Mouse (Mus musculus): ENCODE data around the gene Pdha2. TPM values are rescaled to one million over a fixed set of nuclear protein-coding genes. Genes with fewer than 3 reads are reported as not detected.

Gene Pdha2
- polyA plus RNA-seq, 2 experiments = not detected

DNA sequence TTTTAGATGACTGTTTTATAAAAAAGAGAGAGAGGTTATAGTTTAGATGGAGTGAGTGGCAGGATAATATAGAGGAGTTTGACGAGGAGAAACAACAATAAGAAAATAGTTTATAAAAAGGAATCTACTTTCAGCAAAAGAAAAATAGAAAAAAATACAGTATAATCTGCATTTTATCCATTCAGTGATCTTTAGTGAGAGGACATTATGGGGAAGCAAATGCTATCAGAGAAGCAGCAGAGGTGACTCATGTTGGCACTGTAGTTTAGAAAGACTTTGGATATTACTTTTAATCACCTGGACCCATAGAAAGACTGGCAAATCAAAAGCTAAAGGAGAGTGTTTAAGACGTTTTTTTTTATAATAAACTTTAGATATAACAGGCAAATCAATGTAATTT, 17.0 kb upstream of the Pdha2 start:
- no peaks in the 10 kb centered on the region for H3K36me3 ChIP-seq (ENCODE audit: control insufficient read depth, insufficient read depth, low read length)
- 48% methylated on average over 2 of the region's 2 CpGs for WGBS
- TF ChIP-seq POLR2A (IDR thresholded peaks at IDR 0.05; ENCODE audit: borderline replicate concordance, extremely low read depth, insufficient read depth, insufficient read length) = no peak
- H3K4me2 ChIP-seq (replicated peaks; ENCODE audit: low read depth, low read length, severe bottlenecking) = no peak overlapping the region
- no peak for ATAC-seq (ENCODE audit: low FRiP score, low read depth)
- no peaks in the 10 kb centered on the region for H3K9me3 ChIP-seq (ENCODE audit: control insufficient read depth, low read length)
- no peak for DNase-seq (ENCODE audit: low spot score)
- no peak overlapping the region for H3K9ac ChIP-seq (ENCODE audit: low read depth, low read length, severe bottlenecking)
- H3K27me3 ChIP-seq (ENCODE audit: control insufficient read depth, insufficient read depth, low read length) = no peaks in the 10 kb centered on the region
- H3K27ac ChIP-seq (replicated peaks; ENCODE audit: low read depth, low read length) = no peak overlapping the region
- no peak overlapping the region for H3K4me3 ChIP-seq (replicated peaks; ENCODE audit: low read length)
- no peaks in the 10 kb centered on the region for H3K4me1 ChIP-seq (ENCODE audit: control insufficient read depth, insufficient read depth, low read length)

DNA sequence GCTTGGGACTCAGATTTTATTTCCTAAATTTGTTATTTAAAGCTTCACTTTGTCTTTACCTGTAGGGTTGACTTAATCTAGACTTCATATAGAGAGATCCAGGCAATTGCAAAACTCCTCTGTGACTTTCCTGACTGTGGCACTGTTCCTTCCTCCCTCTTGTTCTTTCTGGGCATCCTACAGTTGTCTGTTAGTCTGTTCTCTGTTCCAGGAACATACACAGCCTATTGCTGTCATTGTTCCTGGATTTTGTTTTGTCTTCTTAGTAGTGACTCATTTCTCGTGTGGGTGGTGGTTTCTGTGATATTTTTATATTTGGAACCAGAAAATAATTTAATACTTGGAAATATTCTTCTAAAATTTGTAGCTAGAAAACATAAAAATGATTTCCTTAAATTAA, 10.2 kb upstream of the Pdha2 start:
- Histone ChIP-seq H3K4me2 (replicated peaks; ENCODE audit: low read depth, low read length, severe bottlenecking) (no peak overlapping the region), H3K27ac (replicated peaks; ENCODE audit: low read depth, low read length) (no peak overlapping the region), H3K4me3 (replicated peaks; ENCODE audit: low read length) (no peak overlapping the region), H3K36me3 (ENCODE audit: control insufficient read depth, insufficient read depth, low read length) (no peaks in the 10 kb centered on the region), H3K4me1 (ENCODE audit: control insufficient read depth, insufficient read depth, low read length) (no peaks in the 10 kb centered on the region), H3K9ac (ENCODE audit: low read depth, low read length, severe bottlenecking) (no peak overlapping the region), H3K27me3 (ENCODE audit: control insufficient read depth, insufficient read depth, low read length) (no peaks in the 10 kb centered on the region), H3K9me3 (ENCODE audit: control insufficient read depth, low read length) (no peaks in the 10 kb centered on the region)
- TF ChIP-seq POLR2A (IDR thresholded peaks at IDR 0.05; ENCODE audit: borderline replicate concordance, extremely low read depth, insufficient read depth, insufficient read length) = no peak
- 82% methylated on average over 1 of the region's 1 CpGs for WGBS
- DNase-seq (ENCODE audit: low spot score) = no peak
- no peak for ATAC-seq (ENCODE audit: low FRiP score, low read depth)

DNA sequence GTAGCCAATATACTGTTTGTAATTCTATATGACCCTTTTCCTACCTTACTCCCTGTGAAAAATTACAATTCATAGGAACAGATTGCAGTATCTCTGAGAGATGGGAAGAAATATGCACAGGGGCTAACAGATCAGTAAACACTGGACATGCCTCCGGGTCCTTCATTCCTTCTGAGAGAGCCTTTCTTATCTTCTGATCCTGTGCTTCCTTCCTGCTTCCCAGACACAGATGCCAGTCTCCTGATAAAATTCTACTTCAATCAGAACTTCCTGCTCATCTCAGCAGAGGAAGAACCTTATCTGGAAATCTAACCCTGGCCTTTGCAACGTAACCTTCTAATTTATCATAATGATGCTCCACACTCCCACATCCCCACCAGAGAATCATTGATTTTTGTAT, 6.4 kb upstream of the Pdha2 start:
- H3K27me3 ChIP-seq (ENCODE audit: control insufficient read depth, insufficient read depth, low read length) = no peaks in the 10 kb centered on the region
- no peak overlapping the region for H3K9ac ChIP-seq (ENCODE audit: low read depth, low read length, severe bottlenecking)
- ATAC-seq (ENCODE audit: low FRiP score, low read depth) (no peak), DNase-seq (ENCODE audit: low spot score) (no peak)
- no peak overlapping the region for H3K27ac ChIP-seq (replicated peaks; ENCODE audit: low read depth, low read length)
- H3K36me3 ChIP-seq (ENCODE audit: control insufficient read depth, insufficient read depth, low read length) = no peaks in the 10 kb centered on the region
- TF ChIP-seq POLR2A (IDR thresholded peaks at IDR 0.05; ENCODE audit: borderline replicate concordance, extremely low read depth, insufficient read depth, insufficient read length) = no peak
- no peaks in the 10 kb centered on the region for H3K9me3 ChIP-seq (ENCODE audit: control insufficient read depth, low read length)
- no peak overlapping the region for H3K4me3 ChIP-seq (replicated peaks; ENCODE audit: low read length)
- no peak overlapping the region for H3K4me2 ChIP-seq (replicated peaks; ENCODE audit: low read depth, low read length, severe bottlenecking)
- 60% methylated on average over 2 of the region's 2 CpGs for WGBS
- no peaks in the 10 kb centered on the region for H3K4me1 ChIP-seq (ENCODE audit: control insufficient read depth, insufficient read depth, low read length)

DNA sequence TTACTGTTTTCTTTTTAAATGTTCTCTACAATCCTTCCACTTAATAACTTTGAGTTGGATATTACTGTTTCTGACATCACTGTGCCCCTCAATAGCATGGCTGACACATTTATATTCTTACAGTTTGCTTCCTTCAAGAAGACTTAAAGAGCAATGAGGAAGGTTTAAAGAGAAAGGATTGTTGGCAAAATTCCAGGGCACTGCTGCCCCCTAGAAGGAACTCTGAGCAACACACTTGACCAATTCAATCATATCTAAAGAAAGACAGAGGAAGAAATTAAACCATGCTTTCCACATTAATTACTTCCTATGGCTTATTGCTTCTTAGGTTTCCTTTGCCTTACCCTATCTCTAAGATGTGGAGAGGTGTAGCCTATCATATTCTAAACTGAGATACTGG, 4.8 kb upstream of the Pdha2 start:
- H3K4me2 ChIP-seq (replicated peaks; ENCODE audit: low read depth, low read length, severe bottlenecking) = no peak overlapping the region
- H3K4me3 ChIP-seq (replicated peaks; ENCODE audit: low read length) = no peak overlapping the region
- ATAC-seq (ENCODE audit: low FRiP score, low read depth) (no peak), DNase-seq (ENCODE audit: low spot score) (peak; percentile 49)
- no peak overlapping the region for H3K9ac ChIP-seq (ENCODE audit: low read depth, low read length, severe bottlenecking)
- no peak for TF ChIP-seq POLR2A (IDR thresholded peaks at IDR 0.05; ENCODE audit: borderline replicate concordance, extremely low read depth, insufficient read depth, insufficient read length)
- peaks cover under 1% of the 10 kb centered on the region; the same call in 1 of the 2 replicates for H3K9me3 ChIP-seq (ENCODE audit: control insufficient read depth, low read length)
- no peaks in the 10 kb centered on the region for H3K4me1 ChIP-seq (ENCODE audit: control insufficient read depth, insufficient read depth, low read length)
- no peaks in the 10 kb centered on the region for H3K27me3 ChIP-seq (ENCODE audit: control insufficient read depth, insufficient read depth, low read length)
- no peaks in the 10 kb centered on the region for H3K36me3 ChIP-seq (ENCODE audit: control insufficient read depth, insufficient read depth, low read length)
- H3K27ac ChIP-seq (replicated peaks; ENCODE audit: low read depth, low read length) = no peak overlapping the region

DNA sequence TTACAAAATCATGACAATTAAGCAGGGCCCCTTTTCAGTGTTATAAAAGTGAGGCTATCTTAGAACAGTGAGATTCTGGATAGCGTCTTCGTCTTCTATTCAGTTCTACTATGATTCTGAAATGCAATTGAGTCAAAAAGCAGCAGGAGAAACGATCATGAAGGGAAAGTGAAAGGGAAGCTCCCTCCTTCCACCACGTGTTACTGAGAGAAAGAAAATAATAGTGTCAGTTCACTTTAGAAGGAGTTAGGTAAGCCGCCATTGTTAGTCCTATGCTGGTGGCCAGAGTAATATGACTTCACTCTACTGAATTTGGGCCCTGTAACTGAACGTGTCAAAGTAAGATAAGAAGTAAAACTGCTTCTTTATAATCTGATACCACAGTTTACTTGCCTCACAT, 4.1 kb upstream of the Pdha2 start:
- DNase-seq (ENCODE audit: low spot score) = no peak
- H3K4me1 ChIP-seq (ENCODE audit: control insufficient read depth, insufficient read depth, low read length) = no peaks in the 10 kb centered on the region
- no peak overlapping the region for H3K27ac ChIP-seq (replicated peaks; ENCODE audit: low read depth, low read length)
- no peak overlapping the region for H3K4me2 ChIP-seq (replicated peaks; ENCODE audit: low read depth, low read length, severe bottlenecking)
- 78% methylated on average over 6 of the region's 6 CpGs for WGBS
- H3K36me3 ChIP-seq (ENCODE audit: control insufficient read depth, insufficient read depth, low read length) = no peaks in the 10 kb centered on the region
- H3K4me3 ChIP-seq (replicated peaks; ENCODE audit: low read length) = no peak overlapping the region
- H3K9ac ChIP-seq (ENCODE audit: low read depth, low read length, severe bottlenecking) = no peak overlapping the region
- ATAC-seq (ENCODE audit: low FRiP score, low read depth) = no peak
- H3K9me3 ChIP-seq (ENCODE audit: control insufficient read depth, low read length) = peaks cover 8% of the 10 kb centered on the region
- H3K27me3 ChIP-seq (ENCODE audit: control insufficient read depth, insufficient read depth, low read length) = no peaks in the 10 kb centered on the region
- no peak for TF ChIP-seq POLR2A (IDR thresholded peaks at IDR 0.05; ENCODE audit: borderline replicate concordance, extremely low read depth, insufficient read depth, insufficient read length)

DNA sequence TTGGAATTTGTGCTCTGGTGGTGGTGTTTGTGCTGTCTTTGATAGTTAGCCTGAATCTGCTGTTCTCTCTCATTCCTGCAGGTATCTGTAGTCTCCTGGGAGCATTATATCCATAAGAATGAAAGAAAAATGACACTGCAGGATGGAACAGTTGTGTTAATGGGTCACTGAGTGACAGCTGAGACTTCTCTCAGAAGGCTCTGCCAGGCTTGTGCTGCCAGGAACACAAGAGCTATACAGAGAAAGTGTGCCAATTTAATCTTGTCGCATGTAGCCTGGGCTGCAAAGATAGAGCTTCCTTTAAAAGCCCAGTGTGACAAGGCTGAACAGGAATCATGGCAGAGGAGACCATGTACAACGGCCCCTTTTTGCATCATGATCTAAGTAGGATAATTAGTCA, 2.6 kb upstream of the Pdha2 start:
- no peak overlapping the region for H3K27ac ChIP-seq (replicated peaks; ENCODE audit: low read depth, low read length)
- H3K36me3 ChIP-seq (ENCODE audit: control insufficient read depth, insufficient read depth, low read length) = no peaks in the 10 kb centered on the region
- H3K9me3 ChIP-seq (ENCODE audit: control insufficient read depth, low read length) = peaks cover 12% of the 10 kb centered on the region
- H3K4me2 ChIP-seq (replicated peaks; ENCODE audit: low read depth, low read length, severe bottlenecking) = no peak overlapping the region
- H3K4me3 ChIP-seq (replicated peaks; ENCODE audit: low read length) = no peak overlapping the region
- no peak for TF ChIP-seq POLR2A (IDR thresholded peaks at IDR 0.05; ENCODE audit: borderline replicate concordance, extremely low read depth, insufficient read depth, insufficient read length)
- H3K9ac ChIP-seq (ENCODE audit: low read depth, low read length, severe bottlenecking) = no peak overlapping the region
- H3K4me1 ChIP-seq (ENCODE audit: control insufficient read depth, insufficient read depth, low read length) = no peaks in the 10 kb centered on the region
- 88% methylated on average over 2 of the region's 2 CpGs for WGBS
- DNase-seq (ENCODE audit: low spot score) (no peak), ATAC-seq (ENCODE audit: low FRiP score, low read depth) (no peak)
- no peaks in the 10 kb centered on the region for H3K27me3 ChIP-seq (ENCODE audit: control insufficient read depth, insufficient read depth, low read length)

Measured in limb, embryonic 14.5 days (tissue).